Mouse (Mus musculus): ENCODE measurements around the gene Gm11985.

Gm11985 gene

GRCm38 (mm10) chr11:7199736-7200392, 11.5 kb upstream of the Gm11985 start:
- DNase-seq: peak in 1 of 2 experiments; percentile 74

GRCm38 (mm10) chr11:7198481-7199256, 10.3 kb upstream of the Gm11985 start:
- no peak for DNase-seq

DNA sequence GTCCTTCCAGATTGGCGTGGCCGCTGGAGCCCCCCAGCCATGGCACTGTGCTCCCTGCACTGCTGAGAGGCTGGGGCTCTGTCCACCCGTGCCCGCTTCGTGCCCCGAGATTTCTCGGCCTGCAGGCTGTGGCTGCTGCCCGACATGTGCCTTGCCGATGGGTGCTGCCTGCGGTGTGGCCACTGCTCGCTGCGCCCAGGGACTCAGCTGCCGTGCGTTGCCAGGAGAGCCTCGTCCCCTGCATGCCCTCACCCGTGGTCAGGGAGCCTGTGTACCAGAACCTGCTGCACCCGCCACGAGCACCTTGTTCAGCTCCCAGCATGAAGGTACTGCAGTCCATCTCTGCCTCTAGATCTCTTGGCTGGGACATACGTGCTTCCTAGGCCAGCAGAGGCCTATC, 9.6 kb upstream of the Gm11985 start:
- no peak for DNase-seq

DNA sequence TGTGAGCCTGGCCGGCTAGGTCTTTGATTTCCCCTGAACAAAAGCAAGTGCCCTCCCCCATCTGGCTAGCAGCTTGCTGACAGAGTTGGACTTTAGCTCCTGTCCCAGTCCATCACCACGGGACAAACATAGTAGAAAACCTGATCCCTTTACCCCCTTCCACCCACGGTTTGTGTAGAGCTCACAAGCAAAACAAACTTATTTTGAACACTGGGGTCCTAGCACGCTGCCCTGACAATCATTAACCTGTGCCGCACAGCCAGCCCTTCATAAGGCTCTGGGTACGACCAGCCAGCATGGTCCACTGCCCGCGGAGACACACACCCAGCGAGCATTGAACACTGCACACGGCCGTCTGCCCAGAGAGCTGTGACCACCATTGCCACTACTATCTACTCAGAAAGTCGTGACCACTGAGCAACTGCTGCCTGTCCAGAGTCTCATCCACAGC, 9.1 kb upstream of the Gm11985 start, which contains the start of gene Igfbp1:
Gene Igfbp1, plus strand, starts transcription at position 292 of the 451 bp plus-strand sequence.
- DNase-seq: no peak

GRCm38 (mm10) chr11:7195312-7195685, 6.9 kb upstream of the Gm11985 start:
- DNase-seq: no peak

DNA sequence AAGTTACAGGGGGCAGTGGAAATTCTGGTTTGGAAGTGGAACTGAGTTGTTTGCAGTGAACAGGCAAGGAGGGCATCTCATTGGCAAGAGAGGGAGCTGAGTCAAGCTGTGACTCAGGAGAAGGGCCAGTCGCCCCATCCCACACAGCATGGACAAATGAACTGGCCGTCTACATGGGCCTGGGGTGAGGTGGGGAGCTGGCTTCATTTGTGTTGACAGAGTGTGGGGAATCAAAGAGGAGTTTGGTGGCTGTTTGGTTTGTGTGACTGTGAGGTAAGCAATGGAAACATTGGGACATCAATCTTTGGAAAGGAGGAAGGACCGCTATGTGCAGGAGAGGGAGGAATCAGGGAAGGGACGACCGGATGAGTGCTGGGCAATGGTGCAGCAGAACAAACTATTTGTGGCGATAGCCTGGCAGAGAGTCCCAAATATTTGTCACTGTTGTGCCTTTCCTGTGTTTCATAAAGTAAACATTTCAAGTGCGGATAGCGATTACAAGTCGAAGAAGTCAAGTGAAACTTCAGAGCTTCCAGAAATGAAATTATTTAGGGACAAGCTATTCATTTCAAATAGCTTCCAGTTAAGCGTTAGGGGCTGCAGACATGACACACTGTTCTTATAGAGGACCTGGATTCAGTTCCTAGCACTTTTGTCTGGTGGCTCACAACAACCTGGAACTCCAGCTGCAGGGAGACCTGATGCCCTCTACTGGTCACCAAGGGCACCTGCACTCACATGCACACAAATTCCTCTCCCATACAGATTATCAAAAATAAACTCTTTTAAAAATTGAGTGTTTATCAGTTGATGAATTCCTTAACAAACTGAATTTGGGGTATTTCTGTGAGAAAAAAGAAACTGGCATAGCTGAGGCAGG, 6.3 kb upstream of the Gm11985 start:
- DNase-seq: no peak

- DNase-seq: no peak
These were observed 4.8 kb upstream of the Gm11985 start for GRCm38 (mm10) chr11:7193134-7193533.

DNA sequence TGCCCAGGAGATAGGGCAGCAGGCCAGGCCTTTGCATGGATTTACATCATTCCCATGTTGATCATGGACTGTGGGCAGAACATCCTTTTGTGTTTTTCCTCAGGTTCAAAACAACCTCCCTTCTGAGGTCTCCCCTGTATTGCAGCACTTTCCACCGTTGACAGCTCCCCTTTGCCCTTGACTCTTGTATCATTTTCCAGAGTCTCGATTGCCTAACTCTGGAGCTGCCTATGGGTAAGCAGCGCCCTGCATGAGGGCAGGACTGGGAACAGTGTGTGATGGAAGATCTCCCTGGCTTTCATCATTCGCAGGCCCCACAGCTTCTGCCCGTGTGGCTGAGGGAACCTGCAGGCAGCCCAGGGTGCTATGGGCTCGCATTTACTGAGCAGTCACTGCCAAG, 4.3 kb upstream of the Gm11985 start:
- no peak for DNase-seq

- DNase-seq: no peak
These were observed 897 bp downstream of the Gm11985 start for GRCm38 (mm10) chr11:7187472-7187871.

DNA sequence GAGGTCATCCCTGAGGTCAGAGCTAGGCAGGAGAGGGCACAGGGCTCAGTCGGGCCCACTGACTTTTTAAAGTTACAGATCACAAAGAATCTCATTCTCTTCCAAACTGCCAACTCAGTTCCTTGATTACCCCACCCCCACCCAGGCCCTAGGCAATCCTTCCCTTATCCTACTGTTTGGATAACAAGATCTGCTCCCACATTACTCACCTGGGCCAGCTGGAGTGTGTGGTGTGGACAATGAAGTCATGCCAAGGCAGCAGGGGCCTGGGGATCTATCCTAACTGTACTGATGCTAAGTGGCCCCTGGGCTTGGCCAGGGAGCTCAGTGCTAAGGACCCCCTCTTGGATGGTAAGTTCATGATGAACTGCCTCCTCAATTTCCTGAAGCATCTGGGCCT, 3.9 kb downstream of the Gm11985 start:
- DNase-seq: no peak

DNA sequence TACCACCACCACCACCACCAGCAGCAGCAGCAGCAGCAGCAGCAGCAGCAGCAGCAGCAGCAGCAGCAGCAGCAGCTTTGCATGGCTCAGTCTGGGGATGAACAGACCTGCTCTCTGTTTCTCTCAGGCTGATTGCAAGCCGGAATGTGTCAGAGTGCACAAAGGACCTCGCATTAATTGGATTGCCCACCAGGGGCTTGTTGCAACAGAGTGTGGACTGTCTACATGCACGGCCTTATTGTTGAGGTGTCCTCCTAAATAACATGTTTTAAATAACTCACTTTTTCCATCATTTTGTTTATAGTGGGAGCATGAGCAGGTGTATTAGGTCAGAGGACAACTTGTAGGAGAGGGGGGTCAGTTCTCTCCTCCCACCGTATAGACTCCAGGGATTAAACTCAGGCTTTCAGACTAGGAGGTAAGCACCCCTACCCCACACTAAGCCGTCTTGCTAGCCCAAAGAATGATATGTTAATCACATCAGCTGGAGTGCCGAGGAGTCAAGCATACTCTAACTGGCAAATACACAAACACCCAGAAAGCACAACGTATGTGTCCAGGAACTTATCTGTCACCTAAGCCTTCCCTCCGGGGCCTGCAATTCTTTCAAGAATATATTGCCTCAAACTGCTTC, 5.8 kb downstream of the Gm11985 start:
- no peak for DNase-seq

GRCm38 (mm10) chr11:7179276-7179675, 9.1 kb downstream of the Gm11985 start:
- DNase-seq: no peak

- no peak for DNase-seq
These were observed 9.6 kb downstream of the Gm11985 start for GRCm38 (mm10) chr11:7178724-7179123.

- no peak for DNase-seq
These were observed 14.7 kb downstream of the Gm11985 start for GRCm38 (mm10) chr11:7173664-7174063.

DNA sequence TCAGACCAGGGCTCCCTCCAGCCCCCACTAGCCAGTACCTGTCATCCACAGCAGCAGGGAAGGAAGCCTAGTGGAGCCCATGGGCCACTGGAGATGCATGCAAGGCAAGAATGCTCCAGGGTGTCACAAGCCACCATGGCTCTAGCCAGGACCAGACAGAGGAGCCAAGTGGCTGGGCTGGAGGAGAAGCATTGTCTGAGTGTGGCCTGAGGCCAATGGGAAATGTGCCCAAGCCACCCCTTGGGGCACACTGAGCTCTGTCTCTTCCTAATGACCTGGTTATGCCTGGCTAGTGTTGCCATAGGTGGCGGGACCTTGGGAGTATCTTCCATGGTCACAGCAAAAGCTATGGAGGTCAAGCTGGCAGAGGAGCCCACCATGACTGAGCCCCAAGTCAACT, 18.7 kb downstream of the Gm11985 start:
- peak; percentile 59 to 70 for DNase-seq

DNA sequence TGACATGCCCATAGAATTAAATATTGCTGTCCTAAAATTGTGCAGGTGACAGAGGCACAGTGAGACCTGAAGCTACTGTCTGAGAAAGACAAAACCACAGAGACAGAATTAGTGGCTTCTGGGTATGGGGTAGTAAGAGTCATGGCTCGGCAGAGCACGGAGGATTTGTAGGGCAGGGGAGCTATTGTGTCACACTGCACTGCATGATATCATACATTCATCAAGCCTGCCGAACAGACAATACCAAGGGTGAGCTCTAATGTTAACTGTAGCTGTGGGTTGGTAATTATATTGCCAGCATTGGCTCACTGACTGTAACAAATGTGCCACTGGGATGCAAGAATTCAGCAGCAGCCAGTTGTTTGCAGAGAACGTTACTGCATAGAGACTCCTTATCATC, 24.0 kb downstream of the Gm11985 start:
- no peak for DNase-seq

DNA sequence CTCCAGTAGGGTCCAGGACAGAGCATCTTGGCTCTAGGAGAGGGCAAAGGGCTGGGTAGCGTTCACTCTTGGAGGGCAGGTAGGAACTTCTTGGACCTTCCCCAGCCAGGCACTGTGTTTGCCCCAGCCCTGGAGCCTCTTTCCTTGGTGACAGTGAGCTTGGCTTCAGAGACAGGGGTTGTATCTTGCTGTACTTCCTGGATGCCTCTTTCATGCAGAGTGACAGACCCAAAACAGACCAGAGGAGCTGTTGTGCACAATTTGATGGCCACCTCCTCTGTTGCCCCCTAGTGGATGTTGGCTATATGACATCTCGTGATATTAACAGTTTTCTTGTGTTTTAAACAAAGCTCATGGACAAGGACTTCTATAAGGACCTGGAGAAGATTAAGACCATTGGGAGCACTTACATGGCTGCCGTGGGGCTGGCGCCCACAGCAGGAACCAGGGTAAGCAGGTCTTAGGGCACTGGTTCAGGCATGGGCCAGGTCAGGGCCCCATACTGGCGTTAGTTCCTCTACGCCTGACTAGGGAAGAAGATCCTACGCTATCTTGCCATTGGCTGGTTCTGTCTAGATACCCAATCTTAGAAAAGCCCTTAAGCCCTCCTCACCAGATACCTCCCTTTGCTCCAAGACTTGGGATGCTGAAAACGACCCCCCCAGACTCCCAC, 26.7 kb downstream of the Gm11985 start:
- peak in 1 of 2 experiments; percentile 61 for DNase-seq

GRCm38 (mm10) chr11:7160637-7161101, 27.7 kb downstream of the Gm11985 start:
- DNase-seq: no peak

DNA sequence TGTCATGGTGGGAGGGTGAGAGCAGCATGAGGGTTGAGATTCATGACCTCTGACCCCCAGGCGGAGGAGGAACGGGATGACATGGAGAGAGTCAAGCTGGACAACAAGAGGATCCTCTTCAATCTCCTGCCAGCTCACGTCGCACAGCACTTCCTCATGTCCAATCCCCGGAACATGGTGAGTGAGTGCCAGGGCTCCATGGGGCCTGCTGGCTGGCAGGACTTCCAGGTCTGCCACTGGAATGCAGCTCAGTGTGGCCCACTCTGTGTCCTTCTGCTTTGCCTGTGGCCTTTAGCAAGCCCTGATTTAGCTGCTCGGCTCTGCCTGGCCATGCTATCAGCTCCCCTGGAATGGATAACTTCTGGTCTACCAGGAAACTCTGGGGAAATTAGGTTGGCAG, 28.2 kb downstream of the Gm11985 start:
- DNase-seq: peak; percentile 65 to 76

DNA sequence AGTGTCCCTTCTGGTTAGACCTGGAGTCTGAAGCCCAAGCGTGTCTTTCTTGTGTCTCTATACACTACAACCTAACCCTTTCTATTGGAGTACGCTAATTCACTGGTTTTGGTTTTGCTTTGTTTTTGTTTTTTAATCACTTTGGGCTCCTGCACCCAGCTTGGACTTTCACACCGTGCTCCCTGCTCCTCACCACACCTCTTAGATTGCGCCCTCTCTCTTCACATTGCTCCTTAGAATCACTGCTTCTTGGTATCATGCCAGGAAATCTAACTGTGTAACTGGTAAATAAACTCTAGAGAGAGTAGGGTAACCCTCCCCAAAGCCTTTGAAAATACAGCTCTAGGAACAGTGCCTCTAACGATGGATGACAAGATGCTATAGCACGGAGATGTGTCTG, 30.2 kb downstream of the Gm11985 start:
- DNase-seq: no peak

DNA sequence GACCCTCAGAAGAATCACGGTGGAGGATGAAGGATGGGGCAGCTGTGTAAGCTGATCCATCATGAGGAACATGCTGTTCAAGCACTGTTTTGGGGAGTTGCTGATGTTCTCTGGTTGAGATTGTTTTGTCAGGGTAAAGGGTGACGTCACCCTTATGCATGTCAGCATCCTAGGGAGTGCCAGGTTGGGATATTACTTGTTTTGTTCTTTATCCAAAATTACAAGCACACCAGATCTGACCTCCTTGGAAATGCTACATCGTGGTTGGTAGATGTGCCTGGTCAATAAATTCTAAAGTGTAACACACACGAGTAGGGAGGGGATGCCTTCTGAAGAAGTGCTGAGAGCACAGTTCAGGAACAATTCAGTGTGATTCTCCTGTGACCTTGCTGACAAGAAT, 31.9 kb downstream of the Gm11985 start:
- no peak for DNase-seq

DNA sequence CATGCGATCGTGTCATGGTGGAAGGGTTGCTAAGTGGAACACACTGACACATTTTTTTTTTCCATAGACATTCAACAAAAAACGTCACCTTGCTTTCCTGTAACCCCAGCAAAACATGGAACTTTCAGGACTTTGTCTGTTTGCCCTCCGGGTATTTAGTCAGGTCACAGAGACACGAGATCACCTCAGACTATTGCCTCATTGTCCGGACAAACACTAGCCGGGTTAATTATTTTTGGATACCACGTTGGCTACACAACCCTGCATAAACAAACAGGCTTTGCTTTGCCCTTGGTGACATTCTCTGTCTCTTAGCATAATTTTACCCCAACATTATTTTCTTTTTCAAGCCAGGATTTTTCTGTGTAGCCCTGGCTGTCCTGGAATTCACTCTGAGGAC, 35.3 kb downstream of the Gm11985 start:
- no peak for DNase-seq
